Mouse (Mus musculus) stomach, embryonic 16.5 days (tissue): ENCODE measurements around the gene Gm49355. TPM values are rescaled to one million over a fixed set of nuclear protein-coding genes. Genes with fewer than 3 reads are reported as not detected.
"Not testable (repeated sequence)": the region's sequence is repeated elsewhere in the genome, so short reads cannot be mapped to it uniquely, and the experiment has no call there.

Experiments
- ATAC-seq: fragments of 200-750 bp; cut with Nextera tagmentation; 2 replicates; pipeline ENCODE4 v1.8.0; 2017; ENCODE audit warnings: moderate number of reproducible peaks, moderate TSS enrichment; ENCODE audit not compliant: insufficient read depth, low FRiP score
- H3K27ac ChIP-seq: fragments of 300-500 bp; sonication (generic); 2 replicates; pipeline ENCODE4 v1.5.1; 2014; ENCODE audit warnings: low read length
- H3K27me3 ChIP-seq: fragments of 300-500 bp; sonication (generic); 2 replicates; pipeline ENCODE4 v1.6.1; 2014; ENCODE audit warnings: low read length, control low read depth, mixed read lengths; ENCODE audit not compliant: control insufficient read depth, insufficient read depth
- H3K36me3 ChIP-seq: fragments of 300-500 bp; sonication (generic); 2 replicates; pipeline ENCODE4 v1.6.1; 2014; ENCODE audit warnings: low read length; ENCODE audit not compliant: control insufficient read depth, insufficient read depth
- H3K4me1 ChIP-seq: fragments of 300-500 bp; sonication (generic); 2 replicates; pipeline ENCODE4 v1.6.1; 2014; ENCODE audit warnings: low read length, control low read depth, mixed read lengths; ENCODE audit not compliant: control insufficient read depth, insufficient read depth
- H3K4me2 ChIP-seq: fragments of 300-500 bp; sonication (generic); 2 replicates; pipeline ENCODE4 v1.6.1; 2014; ENCODE audit warnings: low read depth, low read length, mixed read lengths
- H3K4me3 ChIP-seq: fragments of 300-500 bp; sonication (generic); replicated peaks from 2 replicates; pipeline ENCODE4 v1.5.1; 2014; ENCODE audit warnings: mild to moderate bottlenecking, low read length
- H3K9ac ChIP-seq: fragments of 300-500 bp; sonication (generic); 2 replicates; pipeline ENCODE4 v1.6.1; 2014; ENCODE audit warnings: low read length
- H3K9me3 ChIP-seq: fragments of 300-500 bp; sonication (generic); replicated peaks from 2 replicates; pipeline ENCODE4 v1.6.1; 2016; ENCODE audit warnings: low read length, control low read depth; ENCODE audit not compliant: control insufficient read depth
- WGBS: fragments of 180-500 bp; shearing (Covaris S2); extraction: QIAGEN DNeasy Blood & Tissue Kit; methylation state at CpG from one replicate; pipeline ENCODE4 v1.1.7; 2014; 5-methylcytosine and 5-hydroxymethylcytosine counted together
- polyA plus RNA-seq: library from polyadenylated mRNA; unstranded; fragments of >200 nt; fragmentation: Nextera tagmentation; extraction: Ambion mirVana; gene quantifications from 2 replicates; pipeline ENCODE4 v1.2.1, GENCODE M21; 2015

The Gm49355 gene
- 0.15 and 0.35 TPM in 2 replicates for polyA plus RNA-seq

DNA sequence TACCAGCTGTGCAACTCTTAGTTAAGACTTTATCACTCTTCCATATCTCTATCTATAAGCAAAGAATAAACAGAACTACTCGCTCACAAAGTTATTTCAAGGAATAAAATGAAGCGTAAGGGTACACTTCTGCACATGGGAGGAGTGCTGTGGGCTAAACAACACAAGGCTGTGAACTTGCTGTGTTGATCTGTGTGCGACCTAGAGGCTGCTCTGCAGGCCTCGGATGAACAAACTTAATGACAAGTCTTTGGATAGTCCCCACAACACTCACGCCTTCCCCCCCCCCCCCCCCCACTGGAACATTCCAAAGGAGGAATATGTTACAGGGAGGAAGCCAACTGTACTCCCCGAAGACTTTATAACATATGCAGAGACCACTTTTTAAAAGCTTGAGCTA lies at the start of gene Gm49355:
Gene Gm49355, plus strand, starts transcription at position 336 of the 400 bp plus-strand sequence.
- Histone ChIP-seq H3K9ac (peak within 1 kb of the TSS; percentile 90), H3K4me2 (peak within 1 kb of the TSS; percentile 65), H3K36me3 (0 out of 2 replicates have a peak, but pooled peaks cover 4% of the 10 kb centered on the region), H3K27ac (peak within 1 kb of the TSS; percentile 96), H3K4me3 (peak within 1 kb of the TSS; percentile 84), H3K9me3 (no peaks in the 10 kb centered on the region), H3K27me3 (no peaks in the 10 kb centered on the region), H3K4me1 (no peaks in the 10 kb centered on the region)
- 78% methylated on average over 6 of the region's 6 CpGs for WGBS
- no peak for ATAC-seq

GRCm38 (mm10) chr14:12243726-12244125 lies 40.0 kb upstream of the Gm49355 start:
- 70% methylated on average over 4 of the region's 4 CpGs for WGBS
- no peak overlapping the region for H3K9ac ChIP-seq
- H3K27me3 ChIP-seq, result no peaks in the 10 kb centered on the region
- H3K4me1 ChIP-seq, result no peaks in the 10 kb centered on the region
- no peak overlapping the region for H3K4me3 ChIP-seq
- no peak for ATAC-seq
- no peaks in the 10 kb centered on the region for H3K36me3 ChIP-seq
- H3K9me3 ChIP-seq, result no peaks in the 10 kb centered on the region
- H3K27ac ChIP-seq, result no peak overlapping the region
- no peak overlapping the region for H3K4me2 ChIP-seq

GRCm38 (mm10) chr14:12276031-12276430 lies 7.7 kb upstream of the Gm49355 start:
- H3K4me2 ChIP-seq, result no peak overlapping the region
- 53% methylated on average over 3 of the region's 3 CpGs for WGBS
- H3K27ac ChIP-seq, result no peak overlapping the region
- H3K9me3 ChIP-seq, result no peaks in the 10 kb centered on the region
- H3K9ac ChIP-seq, result no peak overlapping the region
- no peaks in the 10 kb centered on the region for H3K27me3 ChIP-seq
- ATAC-seq, result no peak
- H3K36me3 ChIP-seq, result no peaks in the 10 kb centered on the region
- no peaks in the 10 kb centered on the region for H3K4me1 ChIP-seq
- H3K4me3 ChIP-seq, result no peak overlapping the region

GRCm38 (mm10) chr14:12284141-12284912 lies 551 bp downstream of the Gm49355 start, which contains the start of gene 3830406C13Rik:
Gene 3830406C13Rik, plus strand, starts transcription at chr14:12284173.
- under 1% methylated on average over 48 of the region's 48 CpGs for WGBS
- H3K4me3 ChIP-seq, result peak within 1 kb of the TSS; percentile 84
- peak within 1 kb of the TSS; percentile 96 for H3K27ac ChIP-seq
- H3K27me3 ChIP-seq, result no peaks in the 10 kb centered on the region
- H3K36me3 ChIP-seq, result 0 out of 2 replicates have a peak, but pooled peaks cover 4% of the 10 kb centered on the region
- H3K4me1 ChIP-seq, result no peaks in the 10 kb centered on the region
- H3K9ac ChIP-seq, result peak within 1 kb of the TSS; percentile 90
- H3K9me3 ChIP-seq, result no peaks in the 10 kb centered on the region
- peak; percentile 98 for ATAC-seq
- peak within 1 kb of the TSS; percentile 65 for H3K4me2 ChIP-seq

GRCm38 (mm10) chr14:12289747-12290146 lies 6.0 kb downstream of the Gm49355 start:
- not testable (repeated sequence) for ATAC-seq, H3K27me3 ChIP-seq, H3K36me3 ChIP-seq, H3K27ac ChIP-seq, H3K4me3 ChIP-seq, H3K9ac ChIP-seq, H3K4me1 ChIP-seq, H3K4me2 ChIP-seq, H3K9me3 ChIP-seq

DNA sequence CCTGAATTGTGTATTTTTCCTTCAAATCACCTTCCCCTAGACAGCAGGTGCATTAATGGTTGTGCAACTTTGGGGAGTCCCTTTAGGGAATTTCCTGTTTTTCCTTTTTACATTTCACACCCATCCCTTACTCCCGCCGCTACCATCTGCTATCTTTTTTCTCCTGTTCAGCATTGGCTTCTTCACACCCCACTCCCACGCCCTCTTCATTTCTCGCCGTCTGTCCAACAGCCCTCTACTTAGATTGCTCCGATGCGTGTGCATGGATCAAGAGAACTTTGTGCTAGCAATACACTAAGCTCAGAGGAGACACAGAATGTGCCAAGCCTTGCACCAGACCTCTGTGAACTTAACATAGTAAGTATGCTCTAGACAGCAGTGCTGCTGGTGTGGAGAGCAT lies 12.6 kb downstream of the Gm49355 start:
- Histone ChIP-seq H3K27me3 (no peaks in the 10 kb centered on the region), H3K9me3 (no peaks in the 10 kb centered on the region), H3K27ac (no peak overlapping the region), H3K9ac (no peak overlapping the region), H3K4me2 (no peak overlapping the region), H3K4me1 (no peaks in the 10 kb centered on the region), H3K4me3 (no peak overlapping the region), H3K36me3 (0 out of 2 replicates have a peak, but pooled peaks cover 5% of the 10 kb centered on the region)
- no peak for ATAC-seq
- WGBS, result 86% methylated on average over 7 of the region's 7 CpGs

DNA sequence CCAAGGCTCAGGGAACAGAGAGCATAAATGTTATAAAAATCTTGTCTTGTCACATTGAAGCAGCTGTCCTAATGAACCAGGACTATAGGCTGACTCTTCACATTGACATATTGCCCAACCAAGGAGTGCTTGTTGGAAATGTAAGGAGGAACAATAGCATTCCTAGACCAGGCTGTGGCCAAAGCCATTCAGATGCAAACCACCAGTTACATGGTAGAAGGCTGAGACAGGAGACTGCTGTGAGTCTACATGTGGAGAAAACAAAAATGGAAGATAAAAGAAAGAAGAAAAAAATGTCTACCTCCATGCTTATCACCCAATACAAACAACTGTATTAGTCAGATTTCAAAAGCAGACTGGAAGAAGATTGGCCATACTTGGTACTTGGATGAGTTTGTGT lies 15.4 kb downstream of the Gm49355 start:
- Histone ChIP-seq H3K4me3 (no peak overlapping the region), H3K27ac (no peak overlapping the region), H3K4me1 (no peaks in the 10 kb centered on the region; the same call in 1 of the 2 replicates), H3K36me3 (0 out of 2 replicates have a peak, but pooled peaks cover 5% of the 10 kb centered on the region), H3K9me3 (no peaks in the 10 kb centered on the region), H3K9ac (no peak overlapping the region), H3K4me2 (no peak overlapping the region), H3K27me3 (no peaks in the 10 kb centered on the region)
- ATAC-seq, result no peak

- Histone ChIP-seq H3K4me1 (no peaks in the 10 kb centered on the region; the same call in 1 of the 2 replicates), H3K4me2 (no peak overlapping the region), H3K4me3 (no peak overlapping the region), H3K36me3 (0 out of 2 replicates have a peak, but pooled peaks cover 5% of the 10 kb centered on the region), H3K27ac (no peak overlapping the region), H3K27me3 (no peaks in the 10 kb centered on the region), H3K9me3 (no peaks in the 10 kb centered on the region), H3K9ac (no peak overlapping the region)
- no peak for ATAC-seq
- 79% methylated on average over 6 of the region's 6 CpGs for WGBS
Measured at GRCm38 (mm10) chr14:12299654-12300053, 15.9 kb downstream of the Gm49355 start.

- no peaks in the 10 kb centered on the region for H3K27me3 ChIP-seq
- no peak overlapping the region for H3K4me3 ChIP-seq
- H3K27ac ChIP-seq, result no peak overlapping the region
- WGBS, result 78% methylated on average over 4 of the region's 4 CpGs
- H3K9ac ChIP-seq, result no peak overlapping the region
- no peaks in the 10 kb centered on the region; the same call in 1 of the 2 replicates for H3K4me1 ChIP-seq
- ATAC-seq, result no peak
- 0 out of 2 replicates have a peak, but pooled peaks cover 5% of the 10 kb centered on the region for H3K36me3 ChIP-seq
- H3K4me2 ChIP-seq, result no peak overlapping the region
- H3K9me3 ChIP-seq, result no peaks in the 10 kb centered on the region
Measured at GRCm38 (mm10) chr14:12300275-12300674, 16.5 kb downstream of the Gm49355 start.
